Mouse (Mus musculus) midbrain, embryonic 11.5 days (tissue): Measurements from ENCODE around the gene Carmil3. TPM values are rescaled to one million over a fixed set of nuclear protein-coding genes. Genes with fewer than 3 reads are reported as not detected.
A peak's percentile ranks its signal among the peaks of the same experiment; 100 is the strongest.

Experiments
- ATAC-seq: fragments of 200-750 bp; cut with Nextera tagmentation; 2 replicates; pipeline ENCODE4 v1.8.0; 2017; ENCODE audit warnings: moderate TSS enrichment, moderate library complexity; ENCODE audit not compliant: low FRiP score
- DNase-seq: peaks from one replicate; pipeline ENCODE4 v3.0.0; 2015; ENCODE audit warnings: low spot score; ENCODE audit errors: missing footprints
- H3K27ac ChIP-seq: fragments of 300-500 bp; sonication (generic); 2 replicates; pipeline ENCODE4 v1.5.1; 2014; ENCODE audit warnings: low read depth, low read length
- H3K27me3 ChIP-seq: fragments of 300-500 bp; sonication (generic); 2 replicates; pipeline ENCODE4 v1.6.1; 2014; ENCODE audit warnings: mild to moderate bottlenecking, low read length, moderate library complexity, mixed read lengths; ENCODE audit not compliant: control insufficient read depth, insufficient read depth
- H3K36me3 ChIP-seq: fragments of 300-500 bp; sonication (generic); 2 replicates; pipeline ENCODE4 v1.6.1; 2014; ENCODE audit warnings: mild to moderate bottlenecking, low read length, moderate library complexity, mixed read lengths; ENCODE audit not compliant: control insufficient read depth, insufficient read depth
- H3K4me1 ChIP-seq: fragments of 300-500 bp; sonication (generic); 2 replicates; pipeline ENCODE4 v1.6.1; 2014; ENCODE audit warnings: low read length; ENCODE audit not compliant: control insufficient read depth, insufficient read depth
- H3K4me2 ChIP-seq: fragments of 300-500 bp; sonication (generic); 2 replicates; pipeline ENCODE4 v1.6.1; 2014; ENCODE audit warnings: mild to moderate bottlenecking, moderate library complexity
- H3K4me3 ChIP-seq: fragments of 300-500 bp; sonication (generic); 2 replicates; pipeline ENCODE4 v1.5.1; 2014; ENCODE audit warnings: low read depth, low read length
- H3K9ac ChIP-seq: fragments of 300-500 bp; sonication (generic); 2 replicates; pipeline ENCODE4 v1.6.1; 2014; ENCODE audit warnings: low read length
- H3K9me3 ChIP-seq: fragments of 300-500 bp; sonication (generic); 2 replicates; pipeline ENCODE4 v1.6.1; 2016; ENCODE audit warnings: low read length; ENCODE audit not compliant: control insufficient read depth
- WGBS: fragments of 180-500 bp; shearing (Covaris S2); extraction: QIAGEN DNeasy Blood & Tissue Kit; methylation state at CpG from one replicate; pipeline ENCODE4 v1.1.7; 2014; 5-methylcytosine and 5-hydroxymethylcytosine counted together
- polyA plus RNA-seq: library from polyadenylated mRNA; unstranded; fragments of >200 nt; fragmentation: Nextera tagmentation; extraction: Ambion mirVana; gene quantifications from 2 replicates; pipeline ENCODE4 v1.2.1, GENCODE M21; 2014

The Carmil3 gene
- polyA plus RNA-seq, 1 experiment from 2014 or later, result 9.7 TPM

DNA sequence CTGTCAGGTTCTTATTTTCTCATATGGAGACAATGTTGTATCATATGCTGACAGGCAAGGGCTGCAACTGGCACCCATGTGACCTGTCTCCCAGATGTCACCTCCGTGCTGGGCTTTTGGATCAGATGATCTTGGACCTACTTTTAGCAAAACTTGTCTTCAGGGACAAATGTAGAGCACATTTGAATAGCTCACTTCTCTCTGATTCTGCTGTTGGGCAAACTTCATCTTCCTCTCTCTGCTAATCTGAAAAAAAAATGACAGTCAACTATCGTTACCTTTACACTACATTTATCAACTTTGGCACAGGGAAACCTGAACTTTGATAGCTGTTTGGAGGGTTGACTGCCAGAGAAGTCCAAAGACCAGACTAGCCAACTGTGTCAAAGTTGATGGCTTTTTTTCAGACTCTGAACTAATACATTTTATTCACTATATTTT lies 22.1 kb upstream of the Carmil3 start:
- 89% methylated on average over 2 of the region's 2 CpGs for WGBS
- H3K4me3 ChIP-seq, result no peak overlapping the region
- no peaks in the 10 kb centered on the region for H3K27me3 ChIP-seq
- H3K27ac ChIP-seq, result no peak overlapping the region
- no peak overlapping the region for H3K4me2 ChIP-seq
- H3K9me3 ChIP-seq, result no peaks in the 10 kb centered on the region
- H3K9ac ChIP-seq, result no peak overlapping the region
- DNase-seq (no peak), ATAC-seq (no peak)
- no peaks in the 10 kb centered on the region for H3K36me3 ChIP-seq
- H3K4me1 ChIP-seq, result no peaks in the 10 kb centered on the region

DNA sequence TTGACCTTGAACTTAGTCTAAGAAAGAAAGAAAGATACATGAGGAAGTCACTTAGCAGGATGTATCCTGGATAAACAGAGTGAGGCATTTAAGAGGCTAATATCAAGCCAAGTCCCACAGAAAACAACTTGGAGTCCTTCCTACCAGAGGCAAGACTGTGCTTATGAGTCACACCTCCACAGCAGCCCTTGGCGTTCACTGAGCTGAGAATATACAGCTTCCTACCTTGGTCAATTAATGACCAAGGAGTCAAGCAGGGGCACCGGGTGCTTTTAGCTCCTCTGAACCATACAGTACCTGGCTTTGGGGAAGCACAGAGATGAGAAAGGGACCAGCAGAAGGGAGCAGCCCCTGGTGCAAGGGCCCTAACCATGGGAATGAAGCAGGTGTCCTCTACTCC lies 21.4 kb upstream of the Carmil3 start:
- ATAC-seq (no peak), DNase-seq (no peak)
- no peaks in the 10 kb centered on the region for H3K27me3 ChIP-seq
- no peak overlapping the region for H3K27ac ChIP-seq
- no peak overlapping the region for H3K4me2 ChIP-seq
- no peaks in the 10 kb centered on the region for H3K9me3 ChIP-seq
- no peak overlapping the region for H3K4me3 ChIP-seq
- no peaks in the 10 kb centered on the region for H3K36me3 ChIP-seq
- WGBS, result 88% methylated on average over 2 of the region's 2 CpGs
- H3K4me1 ChIP-seq, result no peaks in the 10 kb centered on the region
- H3K9ac ChIP-seq, result no peak overlapping the region

DNA sequence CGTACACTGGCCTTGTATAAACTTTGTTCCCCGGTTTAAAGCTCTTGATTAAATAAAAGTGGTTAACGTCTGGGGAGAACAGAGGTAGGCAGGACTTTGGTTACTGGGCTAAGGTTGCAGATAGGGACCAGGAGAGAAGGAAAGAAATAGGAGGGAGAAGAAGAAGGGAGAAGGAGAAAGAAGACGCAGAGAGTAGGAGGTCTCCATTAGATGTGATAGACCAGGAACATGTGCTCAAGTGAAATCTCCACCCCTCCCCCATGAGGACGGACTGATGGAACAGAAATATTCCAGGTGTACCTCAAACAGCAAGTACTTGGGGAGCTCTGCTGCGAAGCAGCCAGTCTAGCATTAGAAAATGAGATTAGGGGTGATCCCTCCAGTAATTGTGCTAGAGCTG lies 20.6 kb upstream of the Carmil3 start:
- WGBS, result 84% methylated on average over 6 of the region's 6 CpGs
- DNase-seq (peak; percentile 47), ATAC-seq (no peak)
- Histone ChIP-seq H3K9ac (no peak overlapping the region), H3K4me2 (no peak overlapping the region), H3K9me3 (no peaks in the 10 kb centered on the region), H3K27ac (no peak overlapping the region), H3K4me3 (no peak overlapping the region), H3K4me1 (no peaks in the 10 kb centered on the region), H3K36me3 (no peaks in the 10 kb centered on the region), H3K27me3 (no peaks in the 10 kb centered on the region)

DNA sequence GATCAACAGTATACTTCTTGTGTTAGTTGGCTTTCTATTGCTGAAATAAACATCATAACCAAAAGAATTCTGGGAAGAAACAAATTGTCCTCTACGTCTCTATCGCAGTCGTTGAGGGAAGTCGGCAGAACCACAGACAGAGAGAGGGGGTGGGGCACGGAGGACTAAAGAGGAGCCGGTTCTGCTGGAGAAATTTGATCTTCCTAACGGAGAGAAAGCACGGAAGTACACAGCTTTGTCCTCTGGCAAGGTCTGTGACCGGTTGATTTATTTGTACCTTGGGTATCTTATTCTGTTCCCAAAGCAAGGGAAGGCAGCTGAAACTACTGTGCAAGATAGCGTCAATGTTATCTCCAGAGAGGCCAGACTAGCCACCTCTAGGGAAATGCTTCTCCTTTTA lies 19.6 kb upstream of the Carmil3 start:
- Histone ChIP-seq H3K9me3 (no peaks in the 10 kb centered on the region), H3K4me1 (no peaks in the 10 kb centered on the region), H3K4me2 (no peak overlapping the region), H3K27ac (no peak overlapping the region), H3K36me3 (no peaks in the 10 kb centered on the region), H3K4me3 (no peak overlapping the region), H3K9ac (no peak overlapping the region), H3K27me3 (no peaks in the 10 kb centered on the region)
- peak; percentile 80 for DNase-seq
- 16% methylated on average over 10 of the region's 10 CpGs for WGBS
- ATAC-seq, result no peak

DNA sequence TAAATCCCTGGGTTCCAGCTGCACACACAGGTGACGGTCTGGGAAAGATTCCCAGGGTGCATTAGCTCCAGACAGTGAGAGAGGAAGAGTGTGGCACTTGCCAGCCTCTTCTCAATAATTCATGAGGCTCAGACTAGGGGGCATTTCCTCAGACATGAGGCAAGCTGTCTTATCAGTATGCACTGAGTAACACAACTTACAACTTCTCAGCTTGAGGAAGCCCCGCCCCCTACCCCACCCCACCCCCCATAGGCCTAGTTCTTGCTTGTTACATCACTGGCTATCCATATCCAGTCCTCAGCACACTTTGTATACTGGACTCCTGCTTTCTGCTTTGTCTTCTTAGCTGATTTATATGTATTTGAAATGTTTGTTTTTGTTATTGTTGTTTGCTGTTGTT lies 14.8 kb upstream of the Carmil3 start:
- Histone ChIP-seq H3K4me3 (no peak overlapping the region), H3K27ac (no peak overlapping the region), H3K27me3 (no peaks in the 10 kb centered on the region), H3K9ac (no peak overlapping the region), H3K4me1 (peaks cover 2% of the 10 kb centered on the region; the same call in 1 of the 2 replicates), H3K36me3 (no peaks in the 10 kb centered on the region), H3K4me2 (no peak overlapping the region), H3K9me3 (no peaks in the 10 kb centered on the region)
- ATAC-seq (no peak), DNase-seq (no peak)
- 74% methylated on average over 2 of the region's 2 CpGs for WGBS

DNA sequence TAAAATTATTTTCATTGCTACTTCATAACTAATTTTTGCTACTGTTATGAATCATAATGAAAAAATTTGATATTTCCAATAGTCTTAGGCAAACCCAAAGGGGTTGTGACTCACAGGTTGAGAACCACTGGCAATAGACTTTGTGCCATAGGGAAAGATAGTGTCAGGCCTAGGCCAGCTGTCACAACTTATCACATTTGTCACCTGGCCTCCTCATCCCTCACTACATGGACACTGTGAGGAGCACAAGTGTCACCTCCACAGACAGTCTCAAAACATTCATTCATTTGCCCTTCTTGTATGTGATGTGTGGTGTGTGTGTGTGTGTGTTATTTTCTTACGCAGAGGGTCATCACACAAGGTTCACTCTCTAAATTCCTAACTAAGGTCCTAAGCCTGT lies 13.0 kb upstream of the Carmil3 start:
- WGBS, result 100% methylated on average over 1 of the region's 1 CpGs
- DNase-seq, result no peak

DNA sequence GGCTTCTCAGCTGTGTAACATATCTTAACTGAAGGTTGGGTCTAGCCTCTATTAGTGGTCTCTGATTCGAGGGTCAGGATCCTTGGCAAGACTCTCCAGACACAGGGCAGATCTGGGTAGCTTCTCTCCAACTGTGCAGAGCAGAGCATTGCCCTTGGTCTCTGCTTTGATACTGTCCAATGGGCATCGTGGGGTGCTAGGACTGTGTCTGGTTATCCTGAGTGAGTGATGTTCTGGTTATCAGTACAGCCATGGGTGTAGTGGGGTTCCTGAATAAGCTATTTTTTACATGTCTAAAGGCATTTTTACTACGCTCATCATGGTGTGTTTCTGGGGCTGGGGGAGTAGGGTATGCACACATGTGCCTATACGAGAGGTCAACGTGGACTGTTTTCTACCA lies 12.6 kb upstream of the Carmil3 start:
- Histone ChIP-seq H3K9me3 (no peaks in the 10 kb centered on the region), H3K9ac (no peak overlapping the region), H3K27me3 (no peaks in the 10 kb centered on the region), H3K4me3 (no peak overlapping the region), H3K4me2 (no peak overlapping the region), H3K36me3 (no peaks in the 10 kb centered on the region), H3K4me1 (peaks cover 2% of the 10 kb centered on the region; the same call in 1 of the 2 replicates), H3K27ac (no peak overlapping the region)
- no peak for ATAC-seq
- peak; percentile 84 for DNase-seq
- WGBS, result 91% methylated on average over 5 of the region's 5 CpGs

More for the DNA sequence above, 13.0 kb upstream of the Carmil3 start:
- Histone ChIP-seq H3K9ac (no peak overlapping the region), H3K27ac (no peak overlapping the region), H3K4me1 (peaks cover 2% of the 10 kb centered on the region; the same call in 1 of the 2 replicates), H3K27me3 (no peaks in the 10 kb centered on the region), H3K4me2 (no peak overlapping the region), H3K4me3 (no peak overlapping the region), H3K36me3 (no peaks in the 10 kb centered on the region), H3K9me3 (no peaks in the 10 kb centered on the region)
- ATAC-seq, result no peak

DNA sequence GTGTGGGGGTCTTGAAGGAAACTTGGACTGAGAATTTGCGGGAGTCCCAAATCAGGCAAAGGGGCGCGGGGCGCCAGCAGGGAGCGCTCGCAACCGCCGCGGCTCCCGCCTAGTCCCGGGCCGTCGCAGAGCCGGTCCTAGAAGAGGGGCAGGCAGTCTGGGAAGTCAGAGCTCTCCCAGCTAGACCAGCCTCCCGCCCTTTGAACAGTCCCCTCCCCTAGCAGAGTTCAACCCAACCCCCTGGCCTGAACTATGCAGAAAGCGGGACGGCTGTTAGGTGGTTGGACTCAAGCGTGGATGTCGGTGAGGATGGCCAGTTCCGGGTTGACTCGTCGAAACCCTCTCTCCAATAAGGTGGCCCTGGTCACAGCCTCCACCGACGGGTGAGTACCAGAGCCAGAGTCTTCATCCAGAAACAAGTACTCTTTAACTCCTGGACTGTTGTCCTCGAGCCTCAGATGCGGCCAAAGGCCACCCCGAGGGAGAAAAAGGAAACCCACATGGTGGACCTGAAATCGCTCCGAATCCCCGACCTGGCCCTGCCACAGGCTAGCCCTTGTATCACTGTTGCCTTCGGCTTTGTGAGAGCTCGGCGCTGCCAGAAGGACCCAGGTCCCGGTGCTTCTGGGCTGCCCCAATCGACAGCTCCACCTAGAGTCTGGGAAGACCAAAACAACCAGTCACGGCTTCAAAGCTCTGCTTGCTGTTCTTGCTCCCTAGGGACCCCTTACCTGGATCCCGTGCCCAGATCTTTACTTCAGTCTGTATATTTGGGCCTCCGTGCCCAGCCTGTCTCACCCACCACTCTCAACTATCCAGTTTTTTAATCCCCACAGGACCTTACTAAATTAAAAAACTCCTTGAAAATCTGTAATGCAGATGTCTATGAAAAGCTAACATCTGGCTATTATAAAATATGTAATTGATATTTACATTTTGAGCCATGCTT lies 11.5 kb upstream of the Carmil3 start, which contains the start of gene Dhrs4:
Gene Dhrs4 (plus strand): TSS at position 108 of the 949 bp plus-strand sequence.
- H3K36me3 ChIP-seq, result no peaks in the 10 kb centered on the region
- H3K27ac ChIP-seq, result peak within 1 kb of the TSS; percentile 40; the same call in 1 of the 2 replicates
- peak; percentile 93 for ATAC-seq
- no peaks in the 10 kb centered on the region for H3K9me3 ChIP-seq
- H3K4me1 ChIP-seq, result peaks cover 2% of the 10 kb centered on the region; the same call in 1 of the 2 replicates
- peak within 1 kb of the TSS; percentile 56 for H3K4me3 ChIP-seq
- peak within 1 kb of the TSS; percentile 86 for H3K9ac ChIP-seq
- peak; percentile 97 for DNase-seq
- H3K27me3 ChIP-seq, result no peaks in the 10 kb centered on the region
- 1% methylated on average over 38 of the region's 38 CpGs for WGBS
- peak within 1 kb of the TSS; percentile 63 for H3K4me2 ChIP-seq

DNA sequence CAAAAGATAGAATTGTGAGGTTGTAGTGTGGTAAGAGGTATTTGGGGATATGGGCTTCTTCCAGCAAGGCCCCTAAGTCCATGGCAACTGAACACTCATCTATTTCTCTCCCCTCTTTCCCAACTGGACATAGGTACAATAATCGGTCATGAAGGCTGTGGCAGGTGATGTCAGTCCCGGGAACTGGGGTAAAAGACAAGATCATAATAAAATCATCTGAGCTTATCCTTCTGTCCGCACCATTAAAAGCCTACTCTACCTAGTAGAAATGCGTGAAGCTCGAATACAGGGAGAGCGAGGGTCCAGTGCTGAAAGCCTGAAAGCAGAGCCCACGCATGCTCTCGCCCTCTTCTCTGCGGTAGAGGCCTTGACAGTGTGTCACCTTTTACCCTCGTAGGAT lies 10.8 kb upstream of the Carmil3 start:
- Histone ChIP-seq H3K27me3 (no peaks in the 10 kb centered on the region), H3K27ac (no peak overlapping the region), H3K9me3 (no peaks in the 10 kb centered on the region), H3K4me2 (peak overlapping the region; percentile 63; the same call in 1 of the 2 replicates), H3K4me3 (no peak overlapping the region), H3K9ac (no peak overlapping the region), H3K36me3 (no peaks in the 10 kb centered on the region), H3K4me1 (peaks cover 2% of the 10 kb centered on the region; the same call in 1 of the 2 replicates)
- DNase-seq (peak; percentile 77), ATAC-seq (no peak)
- WGBS, result 92% methylated on average over 10 of the region's 10 CpGs
